Mouse (Mus musculus) MEL (cell line): Measurements from ENCODE around the gene Sec16a. TPM values are rescaled to one million over a fixed set of nuclear protein-coding genes. Genes with fewer than 3 reads are reported as not detected.

Source experiments
- DNase-seq: peaks from one replicate; pipeline ENCODE4 v3.0.0; 2011; ENCODE audit warnings: low read depth, low spot score
- H3K27ac ChIP-seq: 2 replicates; pipeline ENCODE4 v1.5.1; 2012; ENCODE audit warnings: low read depth, mild to moderate bottlenecking, control low read depth, low read length, moderate library complexity; ENCODE audit not compliant: control insufficient read depth
- H3K27me3 ChIP-seq, 2 experiments: fragments of 150-350 bp in 1 of 2; sonication (generic) in 1 of 2; 2 replicates each; pipeline ENCODE4 v1.6.1; 2012; ENCODE audit warnings: low read length in 2 of 2, mild to moderate bottlenecking in 2 of 2, improper control_type of control experiment in 1 of 2, moderate library complexity in 1 of 2; ENCODE audit not compliant: insufficient read depth in 2 of 2, control insufficient read depth in 1 of 2
- H3K36me3 ChIP-seq, 2 experiments: 2 replicates each; pipeline ENCODE4 v1.6.1; 2012 to 2014; ENCODE audit warnings: low read length in 2 of 2, improper control_type of control experiment in 1 of 2, inconsistent platforms in 1 of 2, mild to moderate bottlenecking in 1 of 2; ENCODE audit not compliant: insufficient read depth in 2 of 2, control insufficient read depth in 1 of 2
- H3K4me1 ChIP-seq, 2 experiments: fragments of 150-350 bp in 1 of 2; sonication (generic) in 1 of 2; 2 replicates each; pipeline ENCODE4 v1.6.1; 2012; ENCODE audit warnings: low read length in 2 of 2, improper control_type of control experiment in 1 of 2, mild to moderate bottlenecking in 1 of 2; ENCODE audit not compliant: insufficient read depth in 2 of 2, control insufficient read depth in 1 of 2
- H3K4me3 ChIP-seq, 2 experiments: fragments of 150-350 bp in 1 of 2; sonication (generic) in 1 of 2; 2 replicates each; pipeline ENCODE4 v1.5.1; 2012; ENCODE audit warnings: low read depth in 2 of 2, low read length in 2 of 2, mild to moderate bottlenecking in 2 of 2, moderate library complexity in 2 of 2, control low read depth in 1 of 2, improper control_type of control experiment in 1 of 2; ENCODE audit not compliant: control insufficient read depth in 1 of 2, insufficient read depth in 1 of 2
- H3K79me2 ChIP-seq: 2 replicates; pipeline ENCODE4 v1.6.1; 2012; ENCODE audit warnings: mild to moderate bottlenecking, low read length, moderate library complexity; ENCODE audit not compliant: control insufficient read depth, poor library complexity, insufficient read depth
- H3K9ac ChIP-seq: 2 replicates; pipeline ENCODE4 v1.6.1; 2012; ENCODE audit warnings: low read depth, mild to moderate bottlenecking, control low read depth, low read length, moderate library complexity; ENCODE audit not compliant: control insufficient read depth, poor library complexity, severe bottlenecking
- H3K9me3 ChIP-seq: fragments of 150-350 bp; sonication (generic); replicated peaks from 2 replicates; pipeline ENCODE4 v1.6.1; 2012; ENCODE audit warnings: mild to moderate bottlenecking, low read length, improper control_type of control experiment, moderate library complexity; ENCODE audit not compliant: insufficient read depth
- CHD1 ChIP-seq: IDR thresholded peaks from 2 replicates; pipeline ENCODE4 v1.6.1; 2012; ENCODE audit warnings: low read depth, mild to moderate bottlenecking, inconsistent platforms, low read length, improper control_type of control experiment
- CHD2 ChIP-seq: IDR thresholded peaks from 2 replicates; pipeline ENCODE4 v1.6.1; 2011; ENCODE audit warnings: low read length, improper control_type of control experiment
- E2F4 ChIP-seq: IDR thresholded peaks from 2 replicates; pipeline ENCODE4 v1.6.1; 2011; ENCODE audit warnings: low read depth, low read length, improper control_type of control experiment, borderline replicate concordance
- ETS1 ChIP-seq: IDR thresholded peaks from 2 replicates; pipeline ENCODE4 v1.6.1; 2012; ENCODE audit warnings: low read depth, mild to moderate bottlenecking, inconsistent platforms, low read length, improper control_type of control experiment, moderate library complexity
- GATA1 ChIP-seq: IDR thresholded peaks from 2 replicates; pipeline ENCODE4 v1.6.1; 2011; ENCODE audit warnings: low read depth, low read length, improper control_type of control experiment
- HCFC1 ChIP-seq: IDR thresholded peaks from 2 replicates; pipeline ENCODE4 v1.6.1; 2012; ENCODE audit warnings: low read depth, mild to moderate bottlenecking, inconsistent platforms, low read length, improper control_type of control experiment, moderate library complexity
- JUND ChIP-seq: IDR thresholded peaks from 2 replicates; pipeline ENCODE4 v1.6.1; 2011; ENCODE audit warnings: low read depth, mild to moderate bottlenecking, improper control_type of control experiment, low read length
- KAT2A ChIP-seq: conservative IDR thresholded peaks from 2 replicates; pipeline ENCODE4 v1.6.1; 2012; ENCODE audit warnings: low read depth, low read length, improper control_type of control experiment, inconsistent platforms
- MAFK ChIP-seq: IDR thresholded peaks from 2 replicates; pipeline ENCODE4 v1.6.1; 2011; ENCODE audit warnings: low read depth, mild to moderate bottlenecking, low read length, improper control_type of control experiment, borderline replicate concordance
- MAX ChIP-seq: IDR thresholded peaks from 2 replicates; pipeline ENCODE4 v1.6.1; 2011; ENCODE audit warnings: low read length, improper control_type of control experiment
- MEF2A ChIP-seq: IDR thresholded peaks from 2 replicates; pipeline ENCODE4 v1.6.1; 2014; ENCODE audit warnings: low read depth, mild to moderate bottlenecking, inconsistent platforms, low read length, improper control_type of control experiment; ENCODE audit not compliant: poor library complexity, insufficient replicate concordance, severe bottlenecking; ENCODE audit errors: extremely low read depth
- MXI1 ChIP-seq: IDR thresholded peaks from 2 replicates; pipeline ENCODE4 v1.6.1; 2011; ENCODE audit warnings: mild to moderate bottlenecking, low read depth, low read length, improper control_type of control experiment
- MYB ChIP-seq: IDR thresholded peaks from 2 replicates; pipeline ENCODE4 v1.6.1; 2011; ENCODE audit warnings: mild to moderate bottlenecking, low read depth, low read length, improper control_type of control experiment
- NRF1 ChIP-seq: IDR thresholded peaks from 2 replicates; pipeline ENCODE4 v1.6.1; 2014; ENCODE audit warnings: low read depth, mild to moderate bottlenecking, inconsistent platforms, low read length, improper control_type of control experiment, moderate library complexity; ENCODE audit not compliant: poor library complexity, insufficient read depth, severe bottlenecking
- POLR2A ChIP-seq, 2 experiments: IDR thresholded peaks; 2 replicates each; pipeline ENCODE4 v1.6.1; 2011 to 2012; ENCODE audit warnings: low read length in 2 of 2, mild to moderate bottlenecking in 2 of 2, control low read depth in 1 of 2, improper control_type of control experiment in 1 of 2, low read depth in 1 of 2, moderate library complexity in 1 of 2; ENCODE audit not compliant: control insufficient read depth in 1 of 2, insufficient read depth in 1 of 2, poor library complexity in 1 of 2
- RAD21 ChIP-seq: IDR thresholded peaks from 2 replicates; pipeline ENCODE4 v1.6.1; 2011; ENCODE audit warnings: mild to moderate bottlenecking, low read depth, low read length, improper control_type of control experiment
- SIN3A ChIP-seq: IDR thresholded peaks from 2 replicates; pipeline ENCODE4 v1.6.1; 2012; ENCODE audit warnings: low read length, improper control_type of control experiment, inconsistent platforms
- SMC3 ChIP-seq: IDR thresholded peaks from 2 replicates; pipeline ENCODE4 v1.6.1; 2011; ENCODE audit warnings: low read depth, low read length, improper control_type of control experiment
- TAL1 ChIP-seq: IDR thresholded peaks from 2 replicates; pipeline ENCODE4 v1.6.1; 2012; ENCODE audit warnings: mild to moderate bottlenecking, inconsistent platforms, low read length, moderate library complexity, mixed read lengths
- TCF12 ChIP-seq: IDR thresholded peaks from 2 replicates; pipeline ENCODE4 v1.6.1; 2014; ENCODE audit warnings: low read depth, mild to moderate bottlenecking, inconsistent platforms, low read length, improper control_type of control experiment, moderate library complexity
- UBTF ChIP-seq: IDR thresholded peaks from 2 replicates; pipeline ENCODE4 v1.6.1; 2012; ENCODE audit warnings: low read depth, mild to moderate bottlenecking, inconsistent platforms, low read length, improper control_type of control experiment, moderate library complexity, borderline replicate concordance; ENCODE audit not compliant: insufficient read depth
- USF1 ChIP-seq: IDR thresholded peaks from 2 replicates; pipeline ENCODE4 v1.6.1; 2014; ENCODE audit warnings: low read depth, mild to moderate bottlenecking, inconsistent platforms, low read length, improper control_type of control experiment, moderate library complexity
- USF2 ChIP-seq, 2 experiments: IDR thresholded peaks; 2 replicates each; pipeline ENCODE4 v1.6.1; 2011 to 2012; ENCODE audit warnings: improper control_type of control experiment in 2 of 2, low read length in 2 of 2, borderline replicate concordance in 1 of 2, inconsistent platforms in 1 of 2, low read depth in 1 of 2, mild to moderate bottlenecking in 1 of 2; ENCODE audit not compliant: insufficient read depth in 1 of 2
- ZC3H11A ChIP-seq: IDR thresholded peaks from 2 replicates; pipeline ENCODE4 v1.6.1; 2012; ENCODE audit warnings: low read depth, mild to moderate bottlenecking, inconsistent platforms, low read length, improper control_type of control experiment
- polyA plus RNA-seq, 2 experiments: library from polyadenylated mRNA; stranded (reverse) in 1 of 2; unstranded in 1 of 2; fragments of >175 nt in 1 of 2; fragments of >200 nt in 1 of 2; gene quantifications; 2 replicates each; pipeline versions ENCODE4 v1.2.1 to v1.2.4; 2012; ENCODE audit warnings: low replicate concordance in 2 of 2, low read depth in 1 of 2; ENCODE audit not compliant: insufficient read length in 2 of 2, insufficient read depth in 1 of 2, missing spikeins in 1 of 2
- total RNA-seq: library from RNA; depleted of rRNA; stranded (reverse); fragments of 300-350 nt; gene quantifications from 2 replicates; pipeline ENCODE4 v1.2.3, GENCODE M21; 2012

Sec16a gene
- total and polyA plus RNA-seq, 3 experiments, result 20.3 to 38.0 TPM; not detected in 1

DNA sequence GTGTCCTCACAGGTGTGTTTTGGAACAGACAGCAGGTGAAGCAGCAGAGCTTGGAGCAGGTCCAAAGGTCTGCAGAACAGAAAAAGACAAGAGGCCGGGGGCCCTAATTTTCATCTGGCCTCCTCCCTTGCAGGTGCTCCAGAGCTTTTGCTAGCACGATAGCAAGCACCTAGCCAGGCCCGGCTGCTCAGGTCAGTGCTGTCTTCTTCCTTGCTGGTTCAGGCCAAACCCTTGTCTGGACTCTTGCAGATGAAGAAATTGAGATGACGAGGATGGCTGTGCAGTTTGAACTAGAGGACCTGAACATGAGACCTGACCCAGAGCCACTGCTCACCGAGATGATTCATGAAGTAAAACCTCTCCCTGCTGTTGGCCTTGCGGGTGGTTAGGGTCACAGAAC is 53.4 kb downstream of the Sec16a start:
- Histone ChIP-seq H3K4me3 (no peak overlapping the region), H3K9me3 (no peaks in the 10 kb centered on the region), H3K4me1 (peaks cover 0 to 11% of the 10 kb centered on the region in 2 experiments; a peak in 3 of 4 replicates), H3K9ac (no peak overlapping the region), H3K36me3 (peaks cover 7 to 22% of the 10 kb centered on the region in 2 experiments), H3K79me2 (peaks cover 31% of the 10 kb centered on the region), H3K27me3 (no peaks in the 10 kb centered on the region), H3K27ac (no peak overlapping the region)
- TF ChIP-seq POLR2A (IDR thresholded peaks at IDR 0.05; ENCODE audit: control insufficient read depth in 1 of 2, insufficient read depth in 1 of 2, low read depth in 1 of 2, low read length in 2 of 2, poor library complexity in 1 of 2), result 0 out of 4 replicates have a peak, but pooled peaks of 1 of the 2 experiments have one; percentile 18
- no peak for TF ChIP-seq SIN3A
- DNase-seq, result no peak

DNA sequence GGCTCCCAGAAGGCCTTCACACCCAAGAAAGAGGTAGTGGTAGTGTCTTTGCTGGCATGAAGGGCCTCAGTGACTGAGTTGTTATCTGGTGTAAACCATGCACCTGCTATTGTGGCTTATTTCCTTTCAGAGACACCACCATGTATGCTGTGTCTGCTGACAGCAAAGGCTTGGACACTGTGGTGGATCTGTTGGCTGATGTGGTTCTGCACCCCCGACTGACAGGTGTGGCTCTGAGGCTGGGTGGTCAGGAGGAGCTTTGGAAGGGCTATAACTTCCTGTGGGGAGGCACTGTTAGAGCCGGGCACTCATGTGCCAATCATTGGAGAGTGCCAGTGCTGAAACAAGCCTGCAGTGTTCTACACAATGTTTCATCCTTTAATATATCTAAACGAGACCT is 54.1 kb downstream of the Sec16a start:
- H3K9ac ChIP-seq, result no peak overlapping the region
- H3K4me1 ChIP-seq, result peaks cover 0 to 11% of the 10 kb centered on the region in 2 experiments; a peak in 3 of 4 replicates
- H3K36me3 ChIP-seq, result peaks cover 7 to 18% of the 10 kb centered on the region in 2 experiments
- no peak overlapping the region for H3K4me3 ChIP-seq
- H3K9me3 ChIP-seq, result no peaks in the 10 kb centered on the region
- H3K27ac ChIP-seq, result no peak overlapping the region
- no peak for DNase-seq
- TF ChIP-seq MYB, result no peak
- no peak for TF ChIP-seq SMC3
- no peak for TF ChIP-seq UBTF
- no peak for TF ChIP-seq E2F4
- TF ChIP-seq TCF12, result no peak
- TF ChIP-seq MAFK, result no peak
- peaks cover 31% of the 10 kb centered on the region for H3K79me2 ChIP-seq
- no peaks in the 10 kb centered on the region for H3K27me3 ChIP-seq

DNA sequence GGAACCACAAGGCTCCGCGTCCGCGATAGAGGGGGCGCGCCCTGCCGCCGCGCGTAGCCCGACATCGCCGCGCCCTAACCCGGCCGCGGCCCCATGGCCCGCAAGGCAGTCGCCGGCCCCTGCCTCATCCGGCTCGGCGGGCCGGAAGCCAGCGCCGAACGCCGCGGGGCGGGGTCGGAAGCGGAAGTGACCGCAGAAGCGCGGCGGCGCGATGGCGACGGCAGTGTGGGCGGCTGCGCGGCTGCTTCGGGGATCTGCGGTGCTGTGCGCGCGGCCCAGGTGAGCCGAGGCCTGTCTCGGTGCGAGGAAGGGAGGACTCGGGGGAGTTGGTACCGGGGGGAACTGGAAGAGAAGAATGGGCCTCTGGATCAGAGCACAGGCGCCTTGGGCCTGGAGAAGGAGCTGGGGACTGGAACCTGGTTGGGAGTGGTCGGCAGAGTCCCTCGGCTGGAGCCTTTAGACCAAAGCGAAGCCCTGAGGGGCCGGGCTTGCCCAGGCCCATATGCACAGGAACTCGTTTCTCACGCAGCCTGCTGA is 55.8 kb downstream of the Sec16a start, which contains the start of the genes Entr1 and Pmpca:
Entr1 (minus strand) TSS at position 163 of the 537 bp plus-strand sequence.
Pmpca (plus strand) TSS at position 186 of the 537 bp plus-strand sequence.
- Histone ChIP-seq H3K4me3 (peak within 1 kb of the TSS; percentile 75 to 93), H3K9me3 (no peaks in the 10 kb centered on the region), H3K36me3 (peaks cover 7 to 12% of the 10 kb centered on the region in 2 experiments), H3K27ac (peak within 1 kb of the TSS; percentile 34; the same call in 1 of the 2 replicates), H3K27me3 (no peaks in the 10 kb centered on the region), H3K4me1 (peaks cover 0 to 11% of the 10 kb centered on the region in 2 experiments; a peak in 3 of 4 replicates), H3K9ac (peak within 1 kb of the TSS; percentile 85), H3K79me2 (peaks cover 31% of the 10 kb centered on the region)
- peak; percentile 87 for DNase-seq
- TF ChIP-seq CHD1 (no peak), MEF2A (0 out of 2 replicates have a peak, but pooled peaks have one; percentile 17), NRF1 (peak; percentile 72), RAD21 (no peak), MXI1 (peak; percentile 84), USF1 (no peak), HCFC1 (peak; percentile 87), MYB (no peak), JUND (no peak), MAX (no peak; the same call in 1 of the 2 replicates), POLR2A (IDR thresholded peaks at IDR 0.05; ENCODE audit: control insufficient read depth in 1 of 2, insufficient read depth in 1 of 2, low read depth in 1 of 2, low read length in 2 of 2, poor library complexity in 1 of 2) (peak; percentile 94 to 97), ZC3H11A (no peak), GATA1 (no peak), USF2 (IDR thresholded peaks at IDR 0.05; ENCODE audit: borderline replicate concordance in 1 of 2, insufficient read depth in 1 of 2, low read depth in 1 of 2, low read length in 2 of 2) (no peak), SIN3A (peak; percentile 82), KAT2A (no peak; the same call in 1 of the 2 replicates), ETS1 (0 out of 2 replicates have a peak, but pooled peaks have one; percentile 17), TAL1 (no peak), CHD2 (no peak), TCF12 (peak; percentile 66)
